Mouse (Mus musculus): ENCODE results near the gene Znrf2.

The Znrf2 gene

DNA sequence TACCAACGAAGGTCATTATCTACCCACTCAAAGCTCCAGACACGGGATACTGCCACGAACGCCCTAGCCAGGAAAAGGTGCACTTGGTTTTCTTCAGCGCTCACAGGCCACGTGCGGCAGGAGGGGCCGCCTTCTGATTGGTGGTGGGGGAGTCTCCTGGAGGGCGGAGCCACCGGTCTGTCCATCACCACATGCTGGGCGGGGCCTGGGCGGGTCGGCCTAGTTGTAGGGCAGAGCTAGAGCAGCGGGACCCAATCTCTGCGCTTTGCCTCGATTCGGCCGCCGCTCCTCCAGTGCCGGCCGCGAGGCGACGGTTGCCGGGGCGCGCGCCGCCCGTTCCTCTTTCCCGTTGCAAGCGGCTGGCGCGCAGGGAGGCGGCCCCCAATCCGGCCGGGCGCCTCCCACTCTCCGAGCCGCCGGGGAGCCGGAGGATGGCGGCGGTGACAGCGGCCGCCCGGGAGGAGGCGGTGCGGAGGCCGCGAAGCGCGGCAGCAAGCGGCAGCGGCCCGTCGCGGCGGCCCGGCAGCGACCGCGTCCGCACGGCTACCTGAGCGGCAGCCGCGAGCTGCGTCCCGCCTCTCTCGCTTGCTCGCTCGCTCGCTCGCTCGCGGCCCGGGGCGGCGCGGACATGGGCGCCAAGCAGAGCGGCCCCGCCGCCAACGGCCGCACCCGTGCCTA, at the start of gene Znrf2:
Gene Znrf2 (plus strand): TSS at position 529 of the 678 bp plus-strand sequence.
- CTCF ChIA-PET = interaction anchor here in 3 of 4 experiments (0.6 kb wide), 3 partner anchors 364 to 988 kb away, joined by 3 read pairs; no protein-coding TSS in a partner anchor

DNA sequence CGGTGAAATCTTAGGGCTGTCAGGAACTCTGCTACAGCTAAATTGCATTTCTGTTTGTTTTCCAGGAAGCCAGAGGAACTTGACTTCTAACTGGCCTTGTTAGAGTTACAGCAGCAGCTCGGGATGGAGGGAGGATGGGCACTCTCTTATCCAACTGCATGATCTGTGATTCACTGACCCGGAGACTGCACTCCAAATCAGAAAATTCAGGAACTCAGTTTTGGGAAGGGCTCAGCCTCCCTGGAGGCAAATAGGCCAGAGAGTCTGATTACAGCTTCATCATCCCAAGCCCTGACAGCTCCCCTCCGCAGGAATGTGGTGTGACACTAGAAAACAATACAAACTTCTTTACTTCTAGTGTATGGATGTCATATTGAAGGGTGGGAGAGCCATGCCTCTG, 49.0 kb upstream of the Znrf2 start:
- POLR2A ChIA-PET = interaction anchor here in 2 of 4 experiments (0.6 to 0.7 kb wide), 2 partner anchors 172 to 1340 kb away, joined by 3 to 4 read pairs; no protein-coding TSS in a partner anchor
- CTCF ChIA-PET = no interaction called here

More for the DNA sequence above, at the start of gene Znrf2:
- POLR2A ChIA-PET = interaction anchor here in 3 of 4 experiments (0.6 to 7.4 kb wide), 58 partner anchors 9 to 386 kb away, joined by 3 to 65 read pairs (median 4); partner anchors contain the start of genes Gars (in 2 of the 3), Ggct (in 2 of the 3) and Mturn (in 2 of the 3)

DNA sequence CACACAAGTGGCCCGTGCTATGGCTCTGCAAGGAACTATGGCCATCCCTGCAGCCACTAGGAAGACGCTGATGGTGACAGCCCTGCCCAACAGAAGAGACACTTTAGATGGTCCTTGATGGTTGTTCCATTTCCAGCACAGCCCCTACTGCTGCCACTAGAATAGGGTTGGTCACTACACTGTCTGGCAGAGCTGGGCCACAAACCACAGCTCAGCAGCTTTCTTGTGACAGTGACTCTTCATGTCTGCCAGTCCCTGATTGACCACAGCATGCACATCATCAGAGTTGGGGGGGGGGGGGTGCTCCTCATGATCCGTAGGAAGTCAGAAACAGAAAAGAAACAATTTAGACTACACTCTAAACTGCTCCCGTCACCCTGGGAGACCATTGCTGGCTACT, 46.0 kb upstream of the Znrf2 start:
- CTCF ChIA-PET = no interaction called here
- POLR2A ChIA-PET = no interaction called here

DNA sequence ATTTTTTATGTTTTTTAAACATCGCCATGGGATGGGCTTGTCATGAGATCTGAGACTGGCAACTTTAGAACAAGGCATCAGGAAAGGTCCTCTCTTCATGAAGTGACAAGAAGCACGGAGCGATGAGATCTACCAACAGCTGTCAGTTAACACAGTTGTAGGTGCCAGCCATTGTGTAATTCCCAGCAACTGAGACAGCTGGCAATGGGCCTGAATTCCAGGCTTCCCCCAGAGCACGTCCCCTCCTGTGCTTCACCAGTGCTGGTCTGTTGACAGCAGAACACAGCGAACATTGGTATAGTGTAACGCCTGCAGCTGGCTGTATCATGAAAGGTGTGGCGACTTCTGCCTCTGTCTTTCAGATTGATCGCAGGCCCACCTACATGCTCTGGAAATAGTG, 45.5 kb upstream of the Znrf2 start:
- ChIA-PET CTCF (no interaction called here), POLR2A (no interaction called here)

DNA sequence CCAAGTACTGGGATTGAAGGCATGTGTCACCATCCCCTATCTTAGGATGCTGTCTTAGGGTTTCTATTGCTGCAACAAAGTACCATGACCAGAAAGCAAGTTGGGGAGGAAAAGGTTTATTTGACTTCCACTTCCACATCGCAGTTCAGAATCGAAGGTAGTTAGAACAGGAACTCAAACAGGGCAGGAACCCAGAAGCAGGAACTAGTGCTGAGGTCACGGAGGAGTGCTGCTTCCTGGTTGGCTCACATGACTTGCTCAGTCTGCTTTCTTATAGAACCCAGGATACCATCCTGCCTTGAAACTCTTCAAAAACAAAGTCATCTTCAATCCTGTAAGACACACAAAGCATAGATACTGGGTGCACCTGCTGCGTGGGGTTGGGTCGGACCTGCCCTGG, 44.6 kb upstream of the Znrf2 start:
- CTCF ChIA-PET = no interaction called here
- POLR2A ChIA-PET = no interaction called here

DNA sequence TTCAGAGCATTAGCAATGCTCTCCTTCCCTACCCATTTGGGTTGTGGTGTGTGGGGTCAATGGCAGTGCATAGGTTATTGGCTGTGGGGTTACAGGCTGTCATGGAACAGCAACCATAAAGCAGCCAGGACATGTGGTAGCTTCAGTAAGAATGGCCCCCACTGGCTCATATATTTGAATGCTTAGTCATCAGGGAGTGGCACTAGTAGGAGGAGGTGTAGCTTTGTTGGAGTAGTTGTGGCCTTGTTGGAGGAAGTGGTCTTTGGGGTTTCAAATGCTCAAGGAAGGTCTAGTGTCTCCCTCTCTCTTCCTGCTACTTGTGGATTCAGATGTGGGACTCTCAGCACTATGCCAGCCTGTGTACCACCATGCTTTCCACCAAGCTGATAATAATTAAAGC, 41.0 kb upstream of the Znrf2 start:
- ChIA-PET POLR2A (interaction anchor here in 1 of 4 experiments (0.6 kb wide), 1 partner anchor 1016 kb away, joined by 5 read pairs; no protein-coding TSS in a partner anchor), CTCF (interaction anchor here in 1 of 4 experiments (0.6 kb wide), 1 partner anchor 401 kb away, joined by 7 read pairs; no protein-coding TSS in a partner anchor)

DNA sequence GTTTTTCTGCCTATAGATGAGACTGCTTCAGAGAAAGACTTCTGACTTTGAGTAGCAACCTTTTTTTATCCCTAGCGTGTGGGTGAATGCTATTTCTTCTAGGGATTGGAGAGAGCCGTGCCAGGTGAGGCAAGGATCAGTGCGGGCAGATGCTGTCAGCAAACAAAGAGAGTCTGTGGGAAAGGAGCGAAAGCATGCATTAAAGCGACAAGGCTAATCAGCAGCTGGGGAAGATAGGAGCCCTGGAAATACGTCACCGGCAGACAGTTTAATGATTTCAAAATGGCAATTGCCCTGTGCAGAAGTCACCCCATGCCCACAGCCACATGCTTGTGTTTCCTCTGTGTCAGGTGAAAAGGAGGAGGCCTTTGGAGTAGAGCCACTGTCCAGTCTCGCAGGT, 39.1 kb upstream of the Znrf2 start:
- POLR2A ChIA-PET = no interaction called here

DNA sequence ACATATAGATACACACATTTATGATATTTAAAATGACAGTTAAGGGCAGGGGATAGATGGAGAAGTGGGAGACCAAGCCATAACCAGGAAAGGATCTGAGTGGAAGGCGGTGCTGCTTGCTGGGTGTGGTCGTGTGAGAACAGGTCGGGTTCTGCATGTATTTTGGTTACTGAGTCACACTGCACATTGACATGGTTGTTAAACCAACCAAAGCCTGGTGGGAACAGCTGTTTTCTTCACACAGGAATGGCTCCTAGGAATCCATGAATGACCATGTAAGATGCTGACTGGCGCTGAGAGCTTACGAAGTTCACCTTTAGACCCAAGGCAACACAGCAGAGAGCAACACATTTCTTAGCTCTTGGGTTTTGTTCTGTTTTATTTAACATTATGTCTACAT, 36.7 kb upstream of the Znrf2 start:
- ChIA-PET CTCF (no interaction called here), POLR2A (interaction anchor here in 1 of 4 experiments (1.1 kb wide), 1 partner anchor 258 kb away, joined by 3 read pairs; the partner anchor contains the start of gene Gars)

More for the DNA sequence above, 39.1 kb upstream of the Znrf2 start:
- CTCF ChIA-PET = no interaction called here

DNA sequence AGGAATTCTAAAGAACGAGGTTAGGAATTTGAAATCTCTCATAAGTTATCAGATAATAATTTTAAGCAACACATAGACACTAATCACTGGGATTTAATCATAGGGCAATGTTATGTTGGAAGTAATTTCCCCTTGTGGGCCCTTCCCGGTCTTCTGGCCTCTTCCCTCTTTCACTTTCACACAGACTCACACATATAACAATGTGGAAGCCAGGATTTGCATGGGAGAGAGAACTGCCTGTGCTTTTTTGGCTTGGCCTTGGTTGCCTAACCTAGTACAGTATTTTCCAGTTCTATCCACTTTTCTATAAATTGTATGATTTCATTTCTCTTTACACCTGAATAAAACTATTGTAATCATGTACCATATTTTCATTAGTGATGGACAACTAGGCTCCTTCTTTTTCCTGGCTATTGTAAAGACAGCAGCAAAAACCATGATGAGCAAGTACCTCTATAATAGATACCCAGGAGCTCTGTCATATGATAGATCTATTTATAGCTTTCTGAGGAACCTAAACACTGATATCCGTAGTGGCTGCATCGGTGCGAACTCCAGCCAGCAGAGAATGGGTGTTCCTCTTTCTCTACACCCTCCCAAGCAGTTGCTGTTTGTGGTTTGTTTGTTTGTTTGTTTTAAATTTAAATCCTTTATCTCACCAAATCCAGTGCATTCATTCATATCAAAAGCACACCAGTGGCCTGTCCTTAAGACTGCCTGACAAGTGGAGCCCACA, 36.0 kb upstream of the Znrf2 start:
- ChIA-PET POLR2A (interaction anchor here in 1 of 4 experiments (1.6 kb wide), 1 partner anchor 8 kb away, joined by 4 read pairs; no protein-coding TSS in a partner anchor), CTCF (no interaction called here)

DNA sequence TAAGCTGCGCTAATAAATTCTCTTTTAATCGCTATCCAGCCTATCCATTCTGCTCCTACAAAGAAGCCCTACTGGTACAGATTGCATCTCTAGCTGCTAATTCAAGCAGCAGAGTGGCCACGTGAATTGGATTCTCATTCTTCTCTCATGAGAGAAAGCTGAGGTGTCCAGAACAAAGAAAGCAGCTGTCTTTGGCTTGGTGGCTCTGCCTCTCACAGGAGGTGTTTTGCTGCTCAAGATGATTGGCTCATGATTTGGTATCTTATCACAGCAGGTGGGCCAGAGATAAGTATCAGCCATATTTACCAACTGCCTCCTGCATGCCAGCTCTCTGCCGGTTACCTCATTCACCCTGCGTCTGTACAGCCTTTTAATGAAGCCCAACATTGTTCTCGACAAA, 34.8 kb upstream of the Znrf2 start:
- CTCF ChIA-PET = no interaction called here
- POLR2A ChIA-PET = interaction anchor here in 2 of 4 experiments (0.8 to 1.6 kb wide), 3 partner anchors 9 to 35 kb away, joined by 3 to 4 read pairs (median 3); partner anchors contain the start of gene Znrf2 (in 1 of the 2)

DNA sequence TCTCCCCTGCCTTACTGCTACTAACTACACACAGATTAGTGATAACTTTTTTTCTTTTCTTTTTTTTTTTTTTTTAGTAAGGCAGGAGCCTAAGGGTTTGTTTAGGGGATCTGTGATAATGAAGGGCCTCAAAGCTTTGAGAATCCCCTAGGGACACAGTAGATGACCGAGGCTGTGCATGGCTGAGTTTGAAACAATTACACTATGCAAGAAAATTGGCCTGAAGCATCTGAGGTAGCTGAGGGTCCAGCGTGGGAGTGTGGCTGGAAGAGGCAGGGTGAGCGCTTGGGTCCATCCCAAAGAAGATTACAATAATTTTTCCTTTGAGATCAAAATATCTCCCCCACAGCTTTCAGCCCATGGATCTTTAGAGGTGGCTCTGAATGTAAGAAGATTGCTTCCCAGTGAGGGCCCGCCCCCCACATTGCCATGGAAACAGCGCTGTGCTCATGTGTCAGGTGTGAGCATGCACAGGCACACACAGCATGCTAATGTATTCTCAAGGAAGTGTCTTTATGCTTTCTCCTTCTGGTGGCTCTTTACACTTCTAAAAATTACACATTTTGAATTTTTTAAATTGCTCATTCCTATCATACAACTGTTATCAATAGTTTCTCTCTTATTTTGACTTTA, 31.5 kb upstream of the Znrf2 start:
- POLR2A ChIA-PET = no interaction called here
- CTCF ChIA-PET = interaction anchor here in 1 of 4 experiments (0.7 kb wide), 1 partner anchor 106 kb away, joined by 4 read pairs; no protein-coding TSS in a partner anchor

DNA sequence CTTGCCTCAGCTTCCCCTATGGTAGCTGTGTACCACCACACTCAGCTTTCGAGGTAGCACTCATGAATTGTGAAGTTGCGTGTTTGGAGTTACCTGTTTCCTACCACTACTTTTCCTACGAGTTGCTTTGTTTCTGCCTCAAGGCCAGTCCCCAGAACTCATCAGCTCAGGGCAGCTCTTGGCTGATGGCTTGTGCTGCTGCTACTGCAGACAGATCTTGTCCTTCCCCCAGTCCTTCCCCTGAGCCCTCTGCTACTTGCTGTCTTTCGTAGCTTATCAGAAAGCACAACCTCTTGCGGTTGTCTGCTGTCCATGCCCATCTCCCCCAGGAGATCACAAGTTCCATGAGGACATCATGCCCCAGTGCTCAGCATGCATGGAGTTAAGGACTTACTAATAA, 29.9 kb upstream of the Znrf2 start:
- ChIA-PET POLR2A (interaction anchor here in 2 of 4 experiments (0.5 to 0.6 kb wide), 2 partner anchors 10 to 13 kb away, joined by 3 to 4 read pairs; no protein-coding TSS in a partner anchor), CTCF (no interaction called here)

DNA sequence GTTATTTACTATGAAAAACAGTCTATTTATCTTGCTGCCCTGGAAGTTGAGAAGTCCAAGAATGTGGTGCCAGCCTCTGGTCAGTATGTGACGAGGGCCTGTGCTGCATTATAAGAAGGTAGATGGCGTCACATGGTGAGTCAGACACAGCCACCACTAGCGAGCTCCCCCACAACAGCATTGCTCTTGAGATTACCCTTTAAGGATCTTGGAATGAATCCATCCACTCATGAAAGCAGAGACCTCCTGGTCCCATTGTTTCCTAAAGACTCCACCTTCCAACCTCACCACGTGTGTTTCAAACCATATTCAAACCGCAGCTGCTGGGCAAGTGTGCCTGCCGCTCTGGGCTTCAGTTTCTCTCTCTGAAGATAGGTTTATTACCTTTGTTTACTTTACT, 28.2 kb upstream of the Znrf2 start:
- ChIA-PET POLR2A (interaction anchor here in 1 of 4 experiments (0.5 to 1.6 kb wide), 2 partner anchors 28 to 204 kb away, joined by 3 read pairs; partner anchors contain the start of gene Znrf2), CTCF (no interaction called here)

DNA sequence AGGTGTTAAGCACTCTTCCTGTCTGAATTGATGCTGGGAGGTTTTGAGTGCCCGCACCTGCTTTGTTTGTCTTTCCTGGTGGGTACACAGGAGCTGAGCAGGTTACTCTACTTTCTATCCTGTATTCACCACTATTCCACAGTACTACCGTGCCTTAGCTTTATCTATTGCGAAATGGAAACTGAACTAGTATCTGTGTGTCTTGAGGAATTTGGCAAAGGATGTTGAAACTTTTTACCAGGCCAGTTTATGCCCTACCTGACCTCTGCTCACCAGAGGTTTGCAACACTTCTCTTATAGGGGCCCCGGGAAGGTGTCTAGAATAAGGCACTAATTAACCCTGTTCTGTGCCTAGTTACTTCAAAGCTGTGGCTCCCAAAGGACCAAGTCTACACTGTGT, 27.6 kb upstream of the Znrf2 start:
- ChIA-PET CTCF (interaction anchor here in 1 of 4 experiments (0.6 kb wide), 1 partner anchor 20 kb away, joined by 3 read pairs; no protein-coding TSS in a partner anchor), POLR2A (interaction anchor here in 2 of 4 experiments (0.5 to 1.6 kb wide), 3 partner anchors 27 to 205 kb away, joined by 3 read pairs; partner anchors contain the start of gene Znrf2 (in 1 of the 2))

DNA sequence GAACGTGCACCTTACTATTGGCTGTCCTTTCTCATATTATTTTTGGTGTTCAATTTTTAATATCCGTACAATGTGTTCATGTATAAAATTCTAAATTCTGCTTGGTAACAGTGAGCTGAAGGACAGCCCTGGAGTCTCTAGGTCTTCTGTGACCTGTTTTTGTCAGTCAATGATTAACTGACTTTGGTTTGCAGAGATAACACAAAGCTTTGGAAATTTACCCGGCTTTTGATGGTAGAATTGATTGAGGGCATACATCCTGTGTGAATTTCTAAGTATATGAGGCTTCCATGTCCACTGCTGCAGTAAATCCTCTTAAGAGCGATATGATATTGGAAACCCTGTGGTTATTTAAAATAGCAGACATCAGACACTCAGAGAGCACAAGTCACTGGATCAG, 26.6 kb upstream of the Znrf2 start:
- ChIA-PET POLR2A (no interaction called here), CTCF (no interaction called here)

DNA sequence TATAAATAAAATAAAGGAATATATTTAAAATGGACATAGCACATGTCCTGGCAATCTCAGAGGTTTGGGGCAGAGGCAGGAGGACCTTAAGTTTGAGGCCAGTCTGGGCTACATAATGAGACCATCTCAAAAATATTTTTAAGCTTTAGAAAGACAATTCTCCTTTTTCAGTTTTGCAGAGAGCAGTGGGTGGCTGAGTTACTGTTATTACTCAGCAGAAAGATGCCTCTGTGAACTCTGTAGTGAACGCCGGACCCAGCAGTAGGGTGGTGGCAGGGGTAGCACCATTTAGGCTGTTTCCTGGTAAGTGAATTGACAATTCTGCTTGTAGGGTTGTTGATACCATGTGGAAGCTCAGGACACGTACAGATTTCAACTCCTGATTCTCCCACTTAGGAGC, 22.9 kb upstream of the Znrf2 start:
- POLR2A ChIA-PET = interaction anchor here in 2 of 4 experiments (1.1 kb wide), 3 partner anchors 23 to 199 kb away, joined by 3 to 5 read pairs (median 4); partner anchors contain the start of genes Ggct (in 1 of the 2) and Znrf2 (in 1 of the 2)
- CTCF ChIA-PET = interaction anchor here in 3 of 4 experiments (0.6 to 1.6 kb wide), 8 partner anchors 13 to 373 kb away, joined by 3 to 6 read pairs (median 4); no protein-coding TSS in a partner anchor

DNA sequence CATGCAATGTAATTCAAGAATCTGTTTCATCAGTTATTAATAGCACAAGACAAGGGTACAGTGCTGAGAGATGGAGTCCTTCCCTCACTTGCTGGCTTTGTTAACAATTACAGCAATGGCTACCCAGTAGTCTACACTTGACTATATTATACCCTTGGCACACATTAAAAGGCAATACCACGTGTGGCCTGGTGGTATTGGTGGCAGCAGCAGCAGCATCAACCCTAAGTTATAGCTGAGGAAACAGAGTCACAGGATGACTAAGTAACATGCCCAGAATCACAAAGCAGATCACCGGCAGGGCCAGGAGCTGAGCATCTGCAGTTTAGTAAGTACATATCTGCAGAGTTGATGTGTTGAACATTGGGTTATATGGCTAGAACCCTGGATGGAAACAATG, 22.3 kb upstream of the Znrf2 start:
- CTCF ChIA-PET = interaction anchor here in 3 of 4 experiments (0.5 to 1.6 kb wide), 19 partner anchors 13 to 373 kb away, joined by 3 to 7 read pairs (median 3); partner anchors contain the start of gene Ggct (in 1 of the 3)
- POLR2A ChIA-PET = interaction anchor here in 3 of 4 experiments (0.7 to 1.1 kb wide), 4 partner anchors 22 to 224 kb away, joined by 3 to 5 read pairs (median 4); partner anchors contain the start of genes Ggct (in 1 of the 3) and Znrf2 (in 1 of the 3)

DNA sequence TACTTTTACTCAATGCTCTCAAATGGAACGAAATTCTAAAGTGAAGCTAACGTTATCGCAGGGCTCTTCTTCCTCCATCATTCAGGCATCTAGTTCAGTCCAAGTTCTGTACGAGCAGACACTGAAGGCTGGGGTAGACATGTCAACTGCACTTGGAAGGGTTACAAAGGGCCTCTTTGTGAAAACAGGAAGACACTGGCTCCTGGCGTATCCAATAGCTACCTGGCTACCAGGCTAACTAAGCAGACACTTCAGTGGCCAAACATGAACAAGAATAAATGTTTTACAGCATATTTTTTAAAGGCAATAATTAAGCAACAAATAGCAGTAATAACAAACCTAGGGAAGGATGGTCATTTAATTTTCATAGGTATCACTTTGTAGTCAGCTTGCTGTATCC, 21.7 kb upstream of the Znrf2 start:
- POLR2A ChIA-PET = interaction anchor here in 3 of 4 experiments (0.7 to 1.1 kb wide), 4 partner anchors 21 to 250 kb away, joined by 3 to 5 read pairs (median 4); partner anchors contain the start of genes Ggct (in 1 of the 3) and Znrf2 (in 1 of the 3)
- CTCF ChIA-PET = interaction anchor here in 2 of 4 experiments (0.5 to 1.6 kb wide), 18 partner anchors 12 to 372 kb away, joined by 3 to 7 read pairs (median 3); partner anchors contain the start of gene Ggct (in 1 of the 2)

Measured in embryonic stem cell, embryonic (primary cell).